Mouse (Mus musculus): Measurements from ENCODE around the gene Agpat4.

Agpat4 gene

DNA sequence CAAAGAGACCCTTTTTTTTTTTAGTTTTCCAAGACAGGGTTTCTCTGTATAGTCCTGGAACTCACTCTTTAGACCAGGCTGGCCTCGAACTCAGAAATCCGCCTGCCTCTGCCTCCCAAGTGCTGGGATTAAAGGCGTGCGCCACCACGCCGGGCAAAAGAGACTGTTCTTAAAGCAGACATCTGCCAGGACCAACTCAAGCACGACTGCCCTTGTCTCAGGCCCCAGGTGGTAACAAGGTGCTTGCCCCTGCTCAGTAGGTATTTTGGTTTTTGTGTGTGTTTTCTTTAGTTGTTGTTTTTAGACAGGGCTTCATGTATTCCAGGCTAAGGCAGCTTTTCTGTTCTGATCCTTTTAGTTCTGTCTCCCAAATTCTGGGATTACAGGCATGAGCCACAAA, 43.4 kb downstream of the Agpat4 start:
- no peak for DNase-seq

DNA sequence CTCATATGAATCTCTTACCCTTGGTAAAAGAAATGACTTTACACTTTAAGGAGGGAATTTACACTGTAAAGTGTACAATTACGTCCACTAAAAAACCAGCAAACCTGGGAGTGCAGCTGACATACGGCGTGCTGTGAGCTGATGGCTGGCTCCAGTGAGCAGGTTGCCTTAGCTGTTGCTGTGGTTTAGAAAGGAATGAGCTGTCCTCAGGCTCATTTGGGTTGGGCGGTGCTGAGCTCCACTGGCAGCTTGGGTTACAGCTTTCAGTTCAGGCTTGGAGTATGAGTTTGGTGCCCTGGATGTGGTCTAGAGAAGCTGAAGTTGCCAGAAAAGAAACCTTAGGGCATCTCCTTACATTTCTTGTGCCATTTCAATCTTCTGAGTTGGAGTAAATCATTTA, 44.3 kb downstream of the Agpat4 start:
- no peak for DNase-seq

DNA sequence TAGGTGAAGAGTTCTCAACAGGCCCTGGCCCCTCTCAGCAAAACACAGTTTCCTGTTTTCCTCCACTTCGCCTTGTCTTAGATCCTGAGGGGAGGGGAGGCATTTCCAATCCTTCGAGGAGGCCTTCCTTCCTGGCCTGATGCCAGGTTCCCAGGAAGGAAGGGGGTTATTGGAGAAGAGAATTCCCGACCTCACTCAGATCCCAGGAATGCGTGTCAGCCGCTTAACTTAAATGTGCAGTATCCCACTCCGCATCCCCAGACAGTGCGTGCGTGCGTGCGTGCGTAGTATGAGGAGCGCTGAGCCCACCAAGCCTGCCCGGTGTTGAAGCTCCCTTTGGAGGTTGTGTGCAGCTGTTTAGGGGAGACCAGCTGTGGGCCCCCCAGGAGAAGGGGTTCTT, 44.9 kb downstream of the Agpat4 start:
- no peak for DNase-seq

DNA sequence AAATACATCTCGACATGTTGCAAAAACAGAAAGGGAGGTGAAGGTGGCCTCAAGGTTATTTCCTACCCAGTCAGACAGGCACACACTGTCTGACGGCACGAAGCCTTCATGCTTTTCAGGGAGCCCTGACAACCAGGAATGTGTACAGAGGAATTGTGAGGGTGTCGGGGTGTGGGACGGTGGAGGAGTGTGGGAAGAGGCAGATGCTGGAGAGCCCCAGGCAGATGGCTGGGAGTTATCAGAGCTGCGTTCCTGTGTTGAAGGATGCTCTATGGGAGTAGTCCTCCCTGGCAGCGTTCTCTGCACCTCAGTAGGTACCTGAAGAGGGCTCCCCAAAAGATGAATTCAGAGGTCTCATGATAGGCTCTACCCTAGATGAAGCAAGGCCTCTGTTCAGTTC, 45.4 kb downstream of the Agpat4 start:
- DNase-seq, result no peak

DNA sequence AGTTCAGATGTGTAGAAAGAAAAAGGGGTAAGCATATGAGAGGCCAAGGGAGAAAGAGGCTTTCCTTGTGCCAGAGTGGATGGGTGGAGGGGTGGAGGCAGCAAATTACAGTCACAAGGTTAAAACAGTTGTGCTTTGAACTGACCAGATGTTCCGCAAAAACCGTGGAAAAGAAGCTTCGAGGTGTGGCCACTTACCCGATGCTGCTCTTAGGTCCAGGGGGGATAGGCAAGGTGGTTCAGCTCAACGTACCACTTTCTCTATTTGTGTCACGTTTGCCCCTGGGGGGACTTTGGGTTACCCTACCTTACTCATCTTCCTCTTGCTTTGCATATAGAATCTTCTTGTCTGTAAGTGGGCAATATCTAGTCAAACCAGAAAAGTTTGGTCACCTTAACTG, 46.0 kb downstream of the Agpat4 start:
- DNase-seq, result no peak

DNA sequence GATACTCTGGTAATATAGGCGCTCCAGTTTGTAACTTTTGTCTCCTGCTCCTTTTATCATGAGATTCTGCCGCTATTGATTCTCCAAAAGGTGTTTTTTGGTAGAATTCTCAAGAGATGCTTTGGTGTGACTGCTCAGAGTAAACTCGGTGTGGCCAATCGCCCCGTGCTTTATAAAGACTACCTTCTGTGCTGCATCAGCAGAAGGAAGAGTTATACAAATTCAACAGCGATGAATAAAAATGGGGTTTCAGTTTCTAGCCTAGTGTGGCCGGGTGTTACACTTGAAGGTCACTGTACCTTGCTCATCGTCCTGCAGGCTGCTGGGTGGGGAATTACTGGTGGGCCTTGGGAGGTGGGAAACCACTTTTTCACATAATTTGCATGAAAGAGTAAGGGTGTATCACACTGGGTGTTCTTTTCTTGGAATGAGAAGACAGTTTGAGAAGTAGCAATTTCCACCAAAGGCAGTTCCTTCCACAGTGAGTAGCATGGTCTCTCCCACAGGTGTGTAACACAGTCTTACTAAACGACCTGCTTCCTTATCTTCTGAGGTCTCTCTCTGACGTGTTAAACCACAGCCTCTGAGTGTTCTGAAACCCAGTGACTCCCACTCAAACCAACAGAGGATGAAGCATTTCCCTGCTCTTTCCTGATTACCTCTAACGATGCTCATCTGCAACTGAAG, 46.6 kb downstream of the Agpat4 start:
- DNase-seq, result no peak

DNA sequence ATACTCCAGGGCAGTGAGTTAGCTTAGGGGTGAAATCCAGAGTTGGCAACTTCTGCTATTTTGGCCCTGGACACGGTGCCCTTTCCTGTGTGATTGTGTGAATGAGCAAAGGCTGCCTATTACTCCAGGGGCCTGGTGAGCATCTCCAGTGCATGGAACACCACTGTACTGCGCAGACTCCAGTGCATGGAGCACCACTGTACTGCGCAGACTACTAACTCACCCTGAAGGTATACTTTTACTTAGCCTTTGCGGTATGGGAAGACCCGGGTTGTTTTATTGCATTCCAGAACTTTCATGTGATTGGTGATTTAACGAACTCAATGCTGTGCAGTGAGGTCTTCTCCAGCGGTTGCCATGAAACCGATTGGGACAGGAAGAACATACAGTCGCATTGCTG, 47.2 kb downstream of the Agpat4 start:
- no peak for DNase-seq

DNA sequence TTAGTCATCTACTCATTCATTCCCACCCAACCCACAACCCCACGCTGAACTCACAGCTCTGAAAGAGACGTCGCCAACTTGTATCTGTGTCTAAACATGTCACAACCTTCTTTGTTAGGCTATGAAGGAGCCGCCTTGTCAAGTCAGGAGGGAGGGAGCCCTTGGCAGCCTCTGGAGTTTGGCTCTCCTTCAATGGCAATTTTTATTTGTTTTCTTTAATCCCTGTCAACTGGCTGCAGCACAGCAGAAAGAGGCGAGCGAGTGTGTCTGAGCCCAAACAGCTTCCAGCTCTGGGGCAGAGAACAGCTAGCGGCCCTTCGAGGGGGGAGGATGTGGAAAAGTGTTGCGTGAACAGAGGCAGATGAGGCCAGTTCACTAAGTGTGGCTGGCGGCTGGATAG, 50.0 kb downstream of the Agpat4 start:
- DNase-seq, result peak; percentile 47

DNA sequence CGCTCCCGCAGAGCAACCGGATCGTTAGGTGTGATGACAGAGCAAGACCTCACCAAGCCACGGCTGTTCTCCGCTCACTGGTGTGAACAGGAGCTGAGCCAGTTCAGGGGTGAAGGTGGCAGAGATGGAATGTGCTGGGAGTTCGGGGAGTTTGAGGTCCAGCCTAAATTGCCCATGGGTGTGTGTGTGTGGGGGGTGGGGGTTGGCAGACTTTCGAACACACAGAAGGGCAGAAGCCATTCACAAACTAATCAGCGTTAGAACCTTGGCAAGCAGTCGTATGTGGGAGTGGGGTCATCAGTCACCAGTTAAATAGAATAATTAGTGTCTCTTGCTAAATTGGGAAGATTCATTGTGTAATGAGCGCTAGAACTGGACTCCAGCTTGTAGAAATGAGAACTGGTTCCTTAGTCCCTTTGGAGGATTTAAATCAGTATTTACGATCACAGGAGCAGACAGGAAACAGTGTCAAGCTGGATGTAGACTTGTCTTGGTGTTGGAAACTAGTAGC, 50.9 kb downstream of the Agpat4 start:
- peak; percentile 12 for DNase-seq

DNA sequence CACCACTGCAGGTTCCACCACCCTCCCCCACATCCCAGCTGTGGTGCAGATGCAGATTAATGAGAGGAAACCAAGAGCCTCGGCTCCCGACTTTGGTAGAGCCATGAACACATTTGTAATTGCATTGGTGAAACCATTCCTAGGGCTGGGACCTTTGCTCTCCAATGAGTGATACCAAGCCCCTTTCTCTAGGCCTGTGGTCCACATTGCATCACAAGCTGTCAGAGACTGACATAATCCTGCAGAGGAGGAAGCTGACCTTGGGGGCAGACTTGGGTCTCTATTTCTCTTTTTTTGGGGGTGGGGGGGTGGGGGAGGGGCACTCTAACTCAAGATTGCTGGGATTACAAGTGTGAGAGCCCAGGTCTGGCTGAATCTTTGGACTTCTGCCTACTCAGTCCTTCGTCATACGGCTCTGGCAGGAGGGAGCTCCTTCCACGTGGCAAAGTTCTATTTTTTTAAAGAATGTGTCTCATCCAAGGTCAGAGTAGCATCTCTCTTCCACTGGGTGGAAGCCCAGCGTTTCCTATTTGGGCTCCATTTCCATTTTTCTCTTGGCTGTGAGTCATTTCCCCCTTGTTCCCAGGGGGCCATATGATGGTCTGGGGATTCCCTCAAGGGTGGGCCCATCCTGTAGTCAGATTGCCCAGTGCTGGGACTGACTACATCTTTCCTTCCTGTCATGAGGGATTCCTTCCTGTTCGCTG, 52.4 kb downstream of the Agpat4 start:
- DNase-seq, result peak; percentile 75

DNA sequence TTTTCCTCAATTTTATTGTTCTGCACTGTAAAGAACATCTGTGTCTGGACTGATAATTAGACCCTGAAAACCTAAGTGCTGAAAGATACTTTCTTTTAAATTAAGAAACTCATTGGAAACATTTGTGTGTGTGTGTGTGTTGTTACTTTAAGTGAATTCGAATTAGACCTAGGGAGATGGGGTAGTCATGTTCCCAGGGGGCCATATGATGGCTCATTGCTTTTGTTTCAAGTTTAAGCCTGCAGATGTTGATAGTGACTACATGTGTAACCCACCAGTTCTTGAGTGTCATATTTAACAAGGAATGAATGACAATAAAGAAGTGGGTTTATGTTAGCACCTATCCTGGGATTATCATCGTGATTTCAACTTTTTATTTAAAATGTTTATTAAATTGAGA, 53.2 kb downstream of the Agpat4 start:
- no peak for DNase-seq

DNA sequence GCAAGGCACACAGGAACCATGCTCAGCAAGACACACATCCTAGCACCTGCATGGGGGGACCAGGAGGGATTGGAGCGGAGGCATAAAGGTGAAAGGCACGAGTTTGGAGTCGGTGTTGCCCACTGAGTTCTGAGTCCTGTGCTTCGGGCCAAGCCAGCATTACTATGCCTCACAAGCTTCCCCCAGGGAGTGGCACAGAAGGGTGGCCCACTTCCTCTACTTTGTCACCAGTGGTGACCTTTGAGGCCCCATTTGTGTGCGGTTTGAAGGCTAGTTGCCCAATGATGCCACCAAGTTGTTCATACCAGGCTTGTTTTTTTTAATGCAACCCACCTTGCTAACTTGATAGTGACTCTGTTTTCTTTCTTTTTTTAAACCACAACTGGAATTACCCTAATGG, 55.7 kb downstream of the Agpat4 start:
- no peak for DNase-seq

DNA sequence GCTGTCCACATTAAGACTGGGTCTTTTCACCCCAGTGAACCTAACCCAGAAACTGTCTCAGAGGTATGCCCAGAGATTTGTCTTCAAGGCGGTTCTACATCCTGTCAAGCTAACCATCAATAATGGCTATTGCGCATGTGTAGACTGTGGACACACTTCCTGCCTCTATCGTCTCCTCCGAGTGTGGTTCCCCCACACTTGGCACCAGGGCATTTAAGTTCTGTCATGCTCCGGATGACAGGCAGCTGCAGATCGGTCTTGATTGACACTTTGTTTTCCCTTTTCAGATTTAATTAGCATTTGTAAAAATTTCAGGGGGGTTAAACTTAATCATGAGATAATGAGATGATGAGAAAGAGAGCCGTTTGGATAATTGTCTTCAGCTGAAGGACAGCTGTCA, 56.4 kb downstream of the Agpat4 start:
- no peak for DNase-seq

DNA sequence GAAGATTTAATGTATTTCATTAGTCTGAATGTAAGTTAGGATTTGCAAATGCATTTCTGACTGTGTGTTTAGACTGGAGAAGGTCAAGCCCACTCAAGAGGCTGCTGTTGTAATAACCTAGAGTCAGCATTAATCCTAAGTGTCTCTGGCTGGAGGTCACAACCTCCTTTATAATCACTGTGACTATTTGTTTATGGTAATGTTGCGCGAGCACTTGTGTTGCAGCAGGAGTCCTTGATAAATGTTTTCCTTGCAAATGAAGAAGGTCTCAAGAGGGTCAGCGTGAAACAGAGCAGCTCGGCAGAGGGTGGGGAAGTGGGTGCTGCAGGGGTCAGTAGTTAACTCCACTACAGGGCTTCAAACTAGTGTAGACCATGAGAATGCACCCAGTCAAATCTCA, 57.1 kb downstream of the Agpat4 start:
- no peak for DNase-seq

DNA sequence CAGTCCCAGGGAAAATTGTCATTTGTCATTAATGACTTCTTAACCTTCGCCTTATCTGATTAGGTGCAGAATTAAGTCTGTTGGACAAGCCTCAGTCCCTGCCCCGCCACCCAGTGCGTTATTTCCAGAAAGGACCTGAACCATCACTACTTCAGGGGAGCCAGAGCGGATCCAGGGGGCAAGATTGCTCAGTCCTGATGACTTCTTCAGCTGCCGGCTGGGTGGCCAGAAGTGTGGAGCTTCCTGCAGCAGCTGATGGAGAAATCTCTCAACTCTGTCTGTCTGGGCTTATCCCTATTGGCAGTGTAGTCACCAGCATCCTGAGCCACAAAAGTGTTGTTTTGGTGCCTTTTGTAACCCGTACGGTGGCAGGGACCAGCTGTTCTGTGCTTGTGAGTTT, 60.8 kb downstream of the Agpat4 start:
- DNase-seq, result peak; percentile 26

DNA sequence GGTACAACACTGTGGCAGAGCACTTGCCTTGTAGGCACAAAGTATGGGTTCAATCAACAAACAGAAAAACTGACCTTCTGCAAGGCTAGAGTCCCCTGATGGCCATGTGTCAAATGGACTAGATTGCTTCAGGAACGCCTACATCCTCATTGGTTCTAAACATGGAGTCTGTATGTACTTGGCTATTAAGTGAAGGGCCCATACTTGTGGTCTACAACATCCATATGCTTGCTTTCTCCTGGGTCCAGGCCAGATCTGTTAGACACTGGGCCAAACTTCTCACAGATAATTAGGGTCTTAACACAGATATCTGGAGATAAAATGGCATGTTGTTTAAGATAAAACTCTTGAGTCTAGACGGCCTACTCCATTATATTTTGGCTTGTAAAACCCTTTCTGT, 61.3 kb downstream of the Agpat4 start:
- no peak for DNase-seq

DNA sequence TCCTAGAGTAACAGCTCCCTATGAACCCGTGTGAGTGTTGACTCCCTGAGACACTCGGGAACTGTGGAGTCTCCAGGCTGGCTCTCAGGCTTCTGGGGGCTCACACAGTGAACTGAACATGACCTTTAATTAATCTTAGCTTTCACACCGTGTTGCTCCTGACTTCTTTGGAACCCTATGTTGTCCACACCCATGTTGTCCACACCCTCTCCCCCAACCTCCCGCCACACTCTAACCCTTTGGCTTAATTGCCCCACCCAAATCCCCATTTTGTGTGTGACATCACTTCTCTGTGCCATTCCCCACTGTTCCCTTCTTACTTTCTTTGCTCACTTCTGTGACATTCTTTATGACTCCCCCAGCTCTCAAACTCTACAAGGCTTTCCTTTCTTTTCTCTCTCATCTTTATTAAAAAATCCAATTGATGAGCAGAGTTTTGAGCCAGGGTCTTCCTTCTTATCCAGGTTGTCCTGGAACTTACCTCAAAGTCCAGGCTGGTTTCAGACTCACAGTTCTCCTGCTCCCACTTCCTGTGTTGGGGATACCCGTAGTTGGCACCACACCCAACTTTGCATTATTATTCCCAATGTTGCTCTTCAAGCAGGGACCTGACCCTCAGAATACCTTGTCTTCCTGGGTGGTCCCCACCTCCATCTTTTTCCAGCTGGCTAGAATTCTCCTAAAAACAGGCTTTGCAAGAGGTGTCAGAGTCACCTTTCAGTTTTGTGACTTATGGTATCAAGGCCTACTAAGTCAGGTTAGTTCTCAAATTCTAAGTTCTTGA, 64.4 kb downstream of the Agpat4 start:
- DNase-seq, result no peak

DNA sequence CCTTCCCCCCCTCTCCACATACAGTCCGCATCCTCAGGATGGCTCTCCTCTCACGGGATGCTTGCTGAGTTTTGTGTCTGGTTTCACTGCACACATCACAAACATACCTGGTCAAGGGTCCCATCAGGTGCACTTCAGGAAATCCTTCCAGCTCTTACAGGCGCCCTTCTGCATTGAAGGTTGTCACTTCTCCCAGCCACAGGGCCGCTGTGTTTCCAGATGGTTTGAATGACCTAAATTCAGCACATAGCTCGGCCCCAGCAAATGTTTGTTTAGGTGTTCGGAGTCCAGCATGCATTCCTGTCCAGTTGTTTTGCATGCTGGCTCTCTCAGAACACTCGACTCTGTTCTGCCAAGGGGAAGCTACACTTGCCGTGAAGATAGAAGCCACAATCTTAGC, 65.8 kb downstream of the Agpat4 start:
- no peak for DNase-seq

DNA sequence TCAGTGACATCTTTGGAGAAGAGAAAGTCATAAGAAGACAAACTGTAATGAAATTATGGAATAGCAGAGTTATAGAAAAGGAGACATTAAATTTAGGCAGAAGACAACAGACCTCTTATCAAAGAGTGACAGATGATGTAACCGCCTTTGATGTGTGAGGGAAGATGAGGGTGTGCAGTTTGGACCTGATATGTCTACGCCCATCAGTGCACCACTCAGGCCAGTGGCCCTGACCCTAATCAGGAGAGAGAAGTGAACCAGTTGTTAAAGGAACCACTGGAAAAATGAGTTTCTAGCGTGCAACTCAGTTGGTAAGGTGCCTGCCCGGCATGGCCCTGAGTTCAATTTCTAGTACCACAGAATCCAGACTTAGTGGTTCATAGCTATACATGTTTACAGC, 67.4 kb downstream of the Agpat4 start:
- no peak for DNase-seq

DNA sequence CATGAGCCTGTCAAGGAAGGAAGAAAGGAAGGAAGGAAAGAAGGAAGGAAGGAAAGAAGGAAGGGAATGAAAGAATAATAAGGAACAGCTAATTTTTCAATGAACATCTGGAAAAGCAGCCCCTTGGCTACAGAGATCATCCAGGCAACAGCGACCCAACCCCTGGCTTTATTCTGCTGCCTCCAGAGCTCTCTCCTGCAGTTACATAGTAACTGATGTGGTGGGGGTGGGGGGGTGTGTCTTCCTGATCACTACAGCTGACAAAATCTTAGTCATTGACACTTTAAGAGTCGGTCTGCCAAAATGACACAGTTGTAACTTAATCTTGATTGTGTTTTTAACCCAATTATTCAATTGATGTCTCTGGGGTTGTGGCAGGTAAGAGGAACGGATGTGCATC, 67.8 kb downstream of the Agpat4 start:
- DNase-seq, result no peak

DNA sequence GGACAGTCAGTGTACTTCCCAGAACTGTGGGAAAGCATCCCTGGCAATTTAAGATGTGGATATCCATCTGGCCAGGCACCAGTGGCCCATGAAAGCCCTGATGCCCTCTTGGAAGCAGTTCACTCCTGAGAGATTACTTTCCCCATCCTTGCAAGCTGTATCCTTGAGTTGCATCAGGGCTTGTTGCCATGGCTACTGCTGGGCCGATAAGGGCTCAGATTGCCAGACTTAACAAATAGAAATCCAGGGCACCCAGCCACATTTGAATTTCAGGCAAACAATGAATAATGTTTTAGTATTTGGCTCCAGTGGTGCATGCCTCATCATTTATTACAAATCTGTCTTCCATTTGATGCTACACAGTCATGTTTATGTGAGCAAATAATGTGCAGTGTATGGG, 69.3 kb downstream of the Agpat4 start:
- no peak for DNase-seq

DNA sequence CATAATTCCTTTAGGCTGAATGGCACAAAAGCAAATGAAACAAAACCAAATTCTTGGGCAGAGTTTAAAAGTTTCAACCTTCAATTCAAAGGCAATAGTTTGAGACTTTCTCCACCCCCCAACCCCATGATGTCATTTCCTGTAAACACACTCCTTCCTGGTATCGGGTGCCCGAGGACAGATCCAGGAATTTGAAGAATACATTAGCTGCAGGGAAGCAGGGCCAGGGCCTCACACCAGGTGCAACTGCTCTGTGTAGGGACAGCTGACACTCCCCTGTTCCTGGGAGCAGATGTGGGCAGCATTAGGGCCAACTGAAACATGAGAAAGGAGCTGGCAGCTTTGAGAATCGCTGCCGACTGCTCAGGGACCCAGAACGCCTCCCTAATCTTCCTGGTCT, 76.6 kb downstream of the Agpat4 start:
- no peak for DNase-seq

DNA sequence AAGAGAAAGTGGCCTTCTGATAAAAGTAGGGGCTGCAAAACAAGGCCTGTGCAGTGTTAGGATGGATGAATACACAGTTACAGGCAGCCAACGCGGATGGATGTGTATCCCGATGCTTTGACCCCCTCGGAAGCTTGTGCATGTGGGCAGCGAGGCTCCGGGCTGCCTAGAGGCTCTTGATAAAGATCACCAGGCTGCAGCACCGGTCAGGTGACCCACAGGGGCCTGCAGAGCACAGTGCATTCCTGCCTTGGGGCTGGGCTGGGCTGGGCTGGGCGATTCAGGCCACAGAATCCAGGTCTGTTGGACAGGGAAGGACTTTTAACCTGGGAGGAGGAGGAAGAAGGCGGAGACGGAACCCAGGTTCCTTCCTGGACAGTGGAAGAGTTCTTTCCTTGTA, 77.1 kb downstream of the Agpat4 start:
- no peak for DNase-seq

DNA sequence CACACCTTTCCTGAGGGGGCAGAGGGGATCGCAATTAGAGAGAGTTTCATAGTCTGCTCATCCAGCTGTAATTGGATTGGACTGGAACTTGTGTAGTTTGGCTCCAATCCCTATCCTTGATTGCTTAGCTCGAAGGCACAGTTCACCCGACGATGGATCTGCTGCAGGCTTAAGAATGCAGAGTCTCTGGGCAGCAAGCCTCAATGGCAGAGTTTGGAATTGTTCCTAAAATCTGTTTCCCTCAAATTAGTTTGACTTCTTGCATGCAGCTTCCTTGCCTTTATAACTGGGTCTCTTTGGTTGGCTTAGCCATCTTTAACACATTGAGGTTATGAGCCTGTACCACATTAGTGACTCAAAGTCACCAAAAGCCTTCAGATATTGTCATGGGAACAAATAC, 81.4 kb downstream of the Agpat4 start:
- no peak for DNase-seq
